Mouse (Mus musculus): ENCODE data around the gene Gzmk. TPM values are rescaled to one million over a fixed set of nuclear protein-coding genes. Genes with fewer than 3 reads are reported as not detected.
"Not testable (repeated sequence)": the region's sequence is repeated elsewhere in the genome, so short reads cannot be mapped to it uniquely, and the experiment has no call there.

Gzmk gene
- polyA plus RNA-seq (2015; fragmentation: Nextera tagmentation; extraction: Ambion mirVana): not detected in 2 replicates

DNA sequence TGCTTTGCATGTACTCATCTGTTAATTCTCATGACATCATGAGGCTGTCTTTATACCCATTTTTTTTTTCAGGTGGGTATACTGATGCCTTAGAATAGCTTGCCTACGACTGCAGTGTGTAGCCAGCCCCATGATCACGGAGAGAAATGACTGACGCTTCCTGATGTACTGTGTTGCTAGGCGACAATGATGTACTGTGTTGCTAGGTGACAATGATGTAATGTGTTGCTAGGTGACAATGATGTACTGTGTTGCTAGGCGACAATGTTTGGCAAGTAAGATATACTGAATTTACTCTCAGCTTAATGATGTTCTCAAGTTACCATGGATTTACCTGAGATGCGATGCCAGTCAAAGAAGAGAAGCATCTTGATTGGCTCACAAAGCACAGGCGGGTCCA lies at the start of gene Gzmk:
Gene Gzmk (minus strand): TSS at position 98 of the 400 bp plus-strand sequence.
- Histone ChIP-seq H3K36me3 (no peaks in the 10 kb centered on the region), H3K9ac (replicated peaks) (no peak within 1 kb of the TSS), H3K4me3 (replicated peaks) (no peak within 1 kb of the TSS), H3K27me3 (no peaks in the 10 kb centered on the region), H3K27ac (no peak within 1 kb of the TSS), H3K9me3 (no peaks in the 10 kb centered on the region), H3K4me1 (replicated peaks) (peaks cover 12% of the 10 kb centered on the region), H3K4me2 (replicated peaks) (no peak within 1 kb of the TSS)
- WGBS: 38% methylated on average over 7 of the region's 7 CpGs
- ATAC-seq: peak; percentile 92

DNA sequence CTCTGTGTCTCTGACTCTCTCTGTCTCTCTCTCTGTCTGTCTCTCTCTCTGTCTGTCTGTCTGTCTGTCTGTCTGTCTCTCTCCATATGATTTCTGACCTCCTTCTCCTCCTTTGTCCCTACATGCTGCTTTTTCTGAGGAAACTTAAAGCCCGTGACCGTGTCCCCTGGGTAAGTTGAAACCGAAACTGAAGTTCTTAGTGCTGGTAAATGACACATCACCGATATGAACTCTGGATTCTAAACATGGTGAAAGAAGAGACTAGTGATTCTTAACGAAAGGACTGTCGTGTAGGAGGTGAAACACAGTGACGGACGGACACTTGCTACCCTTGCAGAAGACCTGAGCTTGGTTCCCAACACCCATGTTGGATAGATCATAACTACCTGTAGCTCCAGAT lies 45.5 kb upstream of the Gzmk start:
- no peak for ATAC-seq
- Histone ChIP-seq H3K4me2 (replicated peaks) (no peak overlapping the region), H3K36me3 (no peaks in the 10 kb centered on the region), H3K27me3 (no peaks in the 10 kb centered on the region), H3K4me3 (replicated peaks) (no peak overlapping the region), H3K27ac (no peak overlapping the region), H3K4me1 (replicated peaks) (no peaks in the 10 kb centered on the region), H3K9me3 (no peaks in the 10 kb centered on the region), H3K9ac (replicated peaks) (no peak overlapping the region)
- 91% methylated on average over 8 of the region's 8 CpGs for WGBS

DNA sequence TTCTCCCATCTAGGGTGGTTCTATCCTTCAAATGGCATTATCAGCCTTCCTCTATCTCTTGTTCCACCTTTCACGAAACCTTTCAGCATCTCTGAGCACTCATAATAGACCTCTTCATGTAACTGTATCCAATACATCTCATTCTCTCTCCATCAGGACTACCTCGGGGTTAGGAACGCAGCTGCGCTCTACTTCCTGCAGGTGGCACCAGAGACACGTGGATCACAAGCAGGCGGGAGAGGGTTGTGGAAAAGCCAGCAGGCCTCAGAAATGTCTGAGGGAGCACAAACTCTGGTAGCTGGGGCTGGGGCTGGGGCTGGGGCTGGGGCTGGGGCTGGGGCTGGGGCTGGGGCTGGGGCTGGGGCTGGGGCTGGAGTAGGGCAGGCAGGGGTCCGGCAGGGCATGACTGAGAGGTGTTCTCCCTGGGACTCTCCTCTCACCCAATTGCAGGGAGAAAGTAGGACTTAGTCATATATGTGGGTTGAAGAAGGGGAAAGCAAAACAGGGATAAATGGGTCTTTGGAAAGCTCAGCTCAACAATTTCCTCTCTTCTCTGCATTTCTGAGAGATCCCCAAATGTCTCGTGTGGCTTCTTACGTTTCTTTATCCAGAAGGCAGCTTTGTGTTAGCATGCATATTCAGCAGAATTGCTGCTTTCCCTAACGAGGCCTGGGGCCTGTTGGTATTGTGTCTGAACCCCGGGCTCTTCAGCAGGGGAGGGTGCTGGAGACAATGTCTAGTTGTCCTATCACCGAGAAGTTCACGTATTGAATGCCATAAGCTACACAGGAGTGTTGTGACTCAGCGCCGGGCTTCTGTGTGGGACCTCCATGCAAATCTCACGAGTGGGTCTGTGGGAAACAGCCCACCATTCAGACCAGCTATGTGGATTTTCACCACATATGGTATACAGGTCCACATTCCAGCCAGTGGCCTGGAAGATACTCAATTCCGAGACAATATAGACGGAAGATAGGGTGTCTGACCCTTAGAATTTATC lies 44.4 kb upstream of the Gzmk start:
- Histone ChIP-seq H3K4me2 (replicated peaks) (no peak overlapping the region), H3K9me3 (no peaks in the 10 kb centered on the region), H3K27me3 (no peaks in the 10 kb centered on the region), H3K4me1 (replicated peaks) (no peaks in the 10 kb centered on the region), H3K4me3 (replicated peaks) (no peak overlapping the region), H3K27ac (no peak overlapping the region), H3K36me3 (no peaks in the 10 kb centered on the region), H3K9ac (replicated peaks) (no peak overlapping the region)
- 44% methylated on average over 18 of the region's 18 CpGs for WGBS
- peak; percentile 82 for ATAC-seq

DNA sequence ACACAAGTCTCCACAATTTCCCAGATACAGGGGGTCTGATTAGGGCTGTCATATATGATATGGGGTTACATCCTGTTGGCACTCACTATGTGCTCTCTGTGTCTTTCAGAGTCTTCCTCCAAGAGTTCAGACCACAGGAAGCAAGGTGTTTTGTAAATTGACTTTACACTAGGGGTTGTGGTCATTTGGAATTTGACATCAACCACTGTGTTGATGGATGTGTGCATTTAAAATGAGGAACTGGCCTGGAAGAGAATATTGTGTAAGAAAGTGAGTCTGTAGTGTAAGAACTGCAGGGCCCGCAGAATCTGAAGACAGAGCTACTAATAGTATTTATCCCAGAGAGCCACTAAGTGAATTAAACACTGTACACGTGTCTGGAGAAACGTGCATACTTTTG lies 41.5 kb upstream of the Gzmk start:
- WGBS: 73% methylated on average over 3 of the region's 3 CpGs
- H3K9ac ChIP-seq (replicated peaks): no peak overlapping the region
- no peak overlapping the region for H3K4me3 ChIP-seq (replicated peaks)
- H3K27me3 ChIP-seq: no peaks in the 10 kb centered on the region
- no peaks in the 10 kb centered on the region for H3K36me3 ChIP-seq
- no peak for ATAC-seq
- no peaks in the 10 kb centered on the region for H3K9me3 ChIP-seq
- H3K4me1 ChIP-seq (replicated peaks): no peaks in the 10 kb centered on the region
- H3K27ac ChIP-seq: no peak overlapping the region
- H3K4me2 ChIP-seq (replicated peaks): no peak overlapping the region

DNA sequence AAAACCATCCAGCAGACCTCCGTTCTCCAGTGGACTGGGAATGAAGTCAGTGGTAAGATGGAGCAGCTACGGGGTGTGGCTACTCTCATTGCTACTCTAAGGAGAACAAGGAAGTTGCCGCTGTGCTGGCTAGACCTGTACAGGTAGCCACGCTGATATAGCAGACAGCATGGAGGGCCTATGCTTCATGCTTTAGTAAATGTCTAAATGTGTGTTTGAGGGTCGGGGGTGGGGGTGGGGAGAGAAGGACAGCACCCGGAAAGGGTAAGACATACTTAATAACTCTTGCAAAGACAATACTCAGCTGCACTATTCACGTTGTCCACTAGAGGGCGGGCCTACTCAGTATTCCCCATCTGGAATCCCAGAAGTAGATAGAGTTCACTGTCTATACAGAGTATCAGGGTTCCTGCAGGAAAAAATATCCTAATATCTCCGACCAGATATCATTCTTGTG lies 40.8 kb upstream of the Gzmk start:
- no peaks in the 10 kb centered on the region for H3K27me3 ChIP-seq
- 33% methylated on average over 9 of the region's 9 CpGs for WGBS
- peak; percentile 57 for ATAC-seq
- H3K4me1 ChIP-seq (replicated peaks): no peaks in the 10 kb centered on the region
- no peaks in the 10 kb centered on the region for H3K9me3 ChIP-seq
- no peak overlapping the region for H3K9ac ChIP-seq (replicated peaks)
- no peak overlapping the region for H3K4me2 ChIP-seq (replicated peaks)
- no peaks in the 10 kb centered on the region for H3K36me3 ChIP-seq
- H3K27ac ChIP-seq: no peak overlapping the region
- no peak overlapping the region for H3K4me3 ChIP-seq (replicated peaks)

DNA sequence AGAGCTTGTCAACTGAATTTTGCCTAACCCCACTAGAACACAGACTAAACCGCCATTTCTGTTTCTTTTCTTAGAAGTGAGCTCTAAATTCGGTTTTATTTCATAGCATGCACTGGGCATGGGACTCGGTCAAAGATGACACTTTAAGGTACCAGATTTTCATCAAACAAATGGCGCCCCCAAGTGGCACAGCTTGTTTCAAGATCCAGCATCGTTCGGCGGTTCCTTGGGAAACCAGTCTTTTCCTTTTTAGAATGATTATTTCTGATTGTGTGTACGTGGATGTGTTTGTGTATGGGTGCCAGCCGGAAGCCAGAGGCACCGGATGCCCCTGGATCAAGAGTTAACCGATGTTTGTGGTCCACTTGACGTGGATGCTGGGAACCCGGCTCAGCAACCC lies 39.5 kb upstream of the Gzmk start:
- no peaks in the 10 kb centered on the region for H3K9me3 ChIP-seq
- H3K36me3 ChIP-seq: no peaks in the 10 kb centered on the region
- no peak overlapping the region for H3K4me2 ChIP-seq (replicated peaks)
- H3K27me3 ChIP-seq: no peaks in the 10 kb centered on the region
- no peaks in the 10 kb centered on the region for H3K4me1 ChIP-seq (replicated peaks)
- no peak overlapping the region for H3K4me3 ChIP-seq (replicated peaks)
- no peak overlapping the region for H3K9ac ChIP-seq (replicated peaks)
- H3K27ac ChIP-seq: no peak overlapping the region
- 27% methylated on average over 13 of the region's 13 CpGs for WGBS
- ATAC-seq: no peak

DNA sequence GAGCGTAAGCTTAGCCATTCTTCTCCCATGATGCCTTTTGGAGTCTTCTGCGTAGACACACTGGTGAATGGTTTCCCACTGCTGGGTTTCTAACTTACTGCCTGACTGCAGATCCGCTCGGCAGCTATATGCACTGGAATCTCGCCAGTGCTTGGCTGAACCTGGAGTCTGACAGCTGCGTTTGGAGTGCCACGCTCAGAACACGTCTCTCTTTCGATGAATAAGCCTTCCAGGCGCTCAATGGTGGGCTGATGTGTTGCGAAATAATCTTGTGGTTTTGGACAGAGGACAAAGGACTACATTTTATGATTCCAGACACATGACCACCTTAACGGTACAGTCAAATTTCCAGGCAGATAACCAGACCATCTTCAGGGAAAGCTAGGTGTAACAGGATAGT lies 37.1 kb upstream of the Gzmk start:
- Histone ChIP-seq H3K27ac (no peak overlapping the region), H3K9ac (replicated peaks) (no peak overlapping the region), H3K4me1 (replicated peaks) (no peaks in the 10 kb centered on the region), H3K9me3 (no peaks in the 10 kb centered on the region), H3K4me3 (replicated peaks) (no peak overlapping the region), H3K36me3 (no peaks in the 10 kb centered on the region), H3K27me3 (no peaks in the 10 kb centered on the region), H3K4me2 (replicated peaks) (no peak overlapping the region)
- ATAC-seq: no peak
- WGBS: 79% methylated on average over 12 of the region's 12 CpGs

DNA sequence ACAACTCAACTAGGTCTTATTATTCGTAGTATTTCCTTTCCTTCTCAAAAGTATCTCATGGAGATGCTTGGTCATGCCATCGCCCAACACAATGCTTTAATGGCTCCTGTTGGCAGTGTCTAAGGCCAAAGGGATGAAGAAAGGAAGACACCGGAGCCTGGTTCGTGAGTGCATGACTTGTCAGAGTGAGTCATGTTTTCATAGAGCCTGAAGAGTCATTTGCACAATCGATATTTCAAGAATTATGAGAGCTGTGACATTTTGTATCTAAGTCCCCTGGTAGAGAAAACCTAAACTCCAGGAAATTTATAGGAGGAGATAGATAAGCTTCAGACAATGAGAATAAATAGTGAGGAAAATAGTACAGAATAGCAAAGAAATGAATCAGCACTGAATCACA lies 33.5 kb upstream of the Gzmk start:
- H3K4me1 ChIP-seq (replicated peaks): no peaks in the 10 kb centered on the region
- H3K36me3 ChIP-seq: no peaks in the 10 kb centered on the region
- H3K27me3 ChIP-seq: no peaks in the 10 kb centered on the region
- H3K9ac ChIP-seq (replicated peaks): no peak overlapping the region
- no peak overlapping the region for H3K4me2 ChIP-seq (replicated peaks)
- H3K27ac ChIP-seq: no peak overlapping the region
- no peak overlapping the region for H3K4me3 ChIP-seq (replicated peaks)
- WGBS: 88% methylated on average over 5 of the region's 5 CpGs
- no peak for ATAC-seq
- H3K9me3 ChIP-seq: no peaks in the 10 kb centered on the region

DNA sequence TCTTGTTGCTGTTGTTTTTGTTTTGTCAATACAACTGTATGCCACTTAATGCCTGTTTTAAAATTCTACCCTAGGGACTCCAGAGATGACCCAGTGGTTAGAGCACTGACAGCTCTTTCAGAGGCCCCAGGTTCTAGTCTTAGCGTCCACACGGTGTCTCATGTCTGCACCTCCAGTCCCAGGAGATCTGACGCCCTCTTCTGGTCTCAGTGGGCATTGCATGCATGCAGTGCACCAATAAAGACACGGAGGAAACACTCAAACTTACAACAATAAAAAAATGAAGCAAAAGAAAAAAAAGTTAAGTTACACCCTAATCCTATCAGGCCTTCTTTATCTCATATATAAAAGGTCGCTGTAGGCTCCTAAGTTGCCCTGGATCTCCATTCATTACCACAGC lies 31.5 kb upstream of the Gzmk start:
- no peaks in the 10 kb centered on the region for H3K27me3 ChIP-seq
- no peaks in the 10 kb centered on the region for H3K36me3 ChIP-seq
- 50% methylated on average over 5 of the region's 5 CpGs for whole genome bisulfite sequencing
- no peaks in the 10 kb centered on the region for H3K9me3 ChIP-seq
- no peak overlapping the region for H3K4me3 ChIP-seq (replicated peaks)
- H3K4me1 ChIP-seq (replicated peaks): no peaks in the 10 kb centered on the region
- ATAC-seq: no peak
- no peak overlapping the region for H3K9ac ChIP-seq (replicated peaks)
- no peak overlapping the region for H3K4me2 ChIP-seq (replicated peaks)
- H3K27ac ChIP-seq: no peak overlapping the region

DNA sequence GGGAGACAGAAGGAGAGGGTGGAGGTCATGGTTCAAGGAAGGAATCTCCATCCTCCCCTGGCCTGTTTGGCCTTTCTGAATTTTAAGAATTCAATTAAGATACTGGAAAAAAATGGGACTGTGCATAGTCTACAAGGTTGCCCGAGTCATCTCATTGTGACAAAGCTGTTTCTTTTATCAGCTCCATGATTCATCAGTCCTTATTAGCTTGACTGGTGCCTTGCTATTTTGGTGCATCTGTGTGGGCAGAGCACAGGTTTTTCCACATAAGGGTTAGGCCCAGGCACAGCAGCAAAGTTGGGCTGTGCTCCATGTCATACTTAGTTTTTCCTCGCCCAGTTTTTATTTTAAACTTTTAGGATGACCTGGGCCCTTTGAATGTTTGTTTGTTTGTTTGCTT lies 31.1 kb upstream of the Gzmk start:
- no peaks in the 10 kb centered on the region for H3K36me3 ChIP-seq
- no peak for ATAC-seq
- H3K4me1 ChIP-seq (replicated peaks): no peaks in the 10 kb centered on the region
- H3K4me2 ChIP-seq (replicated peaks): no peak overlapping the region
- H3K9ac ChIP-seq (replicated peaks): no peak overlapping the region
- H3K9me3 ChIP-seq: no peaks in the 10 kb centered on the region
- H3K27me3 ChIP-seq: no peaks in the 10 kb centered on the region
- no peak overlapping the region for H3K4me3 ChIP-seq (replicated peaks)
- WGBS: 94% methylated on average over 2 of the region's 2 CpGs
- no peak overlapping the region for H3K27ac ChIP-seq

DNA sequence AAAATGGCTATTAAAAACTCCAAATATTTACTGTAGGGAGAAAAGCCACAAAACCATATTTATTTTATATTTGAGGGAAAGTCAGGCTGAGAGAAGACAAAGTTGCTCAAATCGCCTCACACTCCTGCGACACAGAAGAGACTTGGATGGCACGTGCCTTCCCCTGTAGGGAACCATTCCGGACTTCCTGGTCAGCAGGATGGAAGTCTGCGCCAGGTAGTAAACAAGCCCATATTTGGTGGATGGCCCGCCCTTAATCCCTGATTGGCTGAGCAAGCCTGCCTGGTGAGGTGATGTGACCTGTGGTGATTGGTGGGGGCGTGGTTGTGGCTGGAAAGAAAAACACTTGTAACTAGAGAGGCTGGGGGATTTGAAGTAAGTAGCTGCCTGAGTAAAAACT lies 26.9 kb upstream of the Gzmk start:
- not testable (repeated sequence) for H3K9ac ChIP-seq (replicated peaks); H3K27me3 ChIP-seq; ATAC-seq; H3K27ac ChIP-seq; H3K4me3 ChIP-seq (replicated peaks); H3K4me1 ChIP-seq (replicated peaks); H3K4me2 ChIP-seq (replicated peaks); H3K9me3 ChIP-seq; H3K36me3 ChIP-seq
- 89% methylated on average over 7 of the region's 7 CpGs for WGBS

DNA sequence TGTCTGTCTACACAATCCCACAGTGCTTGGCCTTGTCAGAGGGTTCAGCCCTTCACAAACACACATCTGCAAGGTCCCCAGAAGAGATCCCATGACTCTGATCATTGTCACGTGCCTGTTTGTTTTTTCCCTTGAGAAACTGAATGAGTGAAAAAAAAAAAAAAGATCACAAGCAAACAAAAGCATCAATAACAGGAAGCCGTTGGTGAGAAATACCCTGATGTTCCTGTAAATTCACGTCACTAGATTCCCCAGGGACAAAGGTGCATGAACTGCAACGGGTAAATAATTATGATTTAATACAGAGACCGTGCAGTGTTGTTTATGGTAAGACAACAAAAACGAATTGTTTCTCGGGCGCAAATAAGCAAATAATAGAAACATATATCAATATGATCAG lies 19.3 kb upstream of the Gzmk start:
- WGBS: 80% methylated on average over 8 of the region's 8 CpGs
- ATAC-seq: no peak

DNA sequence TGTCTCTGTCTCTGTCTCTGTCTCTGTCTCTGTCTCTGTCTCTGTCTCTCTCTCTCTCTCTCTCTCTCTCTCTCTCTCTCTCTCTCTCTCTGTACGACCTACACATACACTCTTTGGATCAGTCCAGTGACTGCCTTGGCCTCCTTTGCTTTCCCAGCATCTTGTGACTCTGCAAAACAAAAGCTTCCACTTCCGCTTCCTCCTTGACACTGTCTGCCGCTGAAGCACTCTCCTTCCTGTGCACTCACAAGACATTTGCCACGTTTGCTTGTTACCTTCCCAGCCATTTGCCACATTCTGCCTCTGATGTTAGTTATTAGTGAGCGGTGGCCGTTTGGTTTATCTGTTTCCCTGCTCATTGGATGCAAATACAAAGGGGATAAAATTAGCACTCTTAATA lies 16.4 kb upstream of the Gzmk start:
- WGBS: 61% methylated on average over 6 of the region's 6 CpGs
- Histone ChIP-seq H3K4me2 (replicated peaks) (no peak overlapping the region), H3K9me3 (no peaks in the 10 kb centered on the region), H3K27ac (no peak overlapping the region), H3K36me3 (no peaks in the 10 kb centered on the region), H3K27me3 (no peaks in the 10 kb centered on the region), H3K9ac (replicated peaks) (no peak overlapping the region), H3K4me1 (replicated peaks) (no peaks in the 10 kb centered on the region), H3K4me3 (replicated peaks) (no peak overlapping the region)
- ATAC-seq: no peak

More for the DNA sequence above, 19.3 kb upstream of the Gzmk start:
- H3K9me3 ChIP-seq: no peaks in the 10 kb centered on the region
- H3K4me3 ChIP-seq (replicated peaks): no peak overlapping the region
- H3K4me1 ChIP-seq (replicated peaks): no peaks in the 10 kb centered on the region
- H3K9ac ChIP-seq (replicated peaks): no peak overlapping the region
- H3K36me3 ChIP-seq: no peaks in the 10 kb centered on the region
- H3K4me2 ChIP-seq (replicated peaks): no peak overlapping the region
- no peaks in the 10 kb centered on the region for H3K27me3 ChIP-seq
- H3K27ac ChIP-seq: no peak overlapping the region

Measured in midbrain, embryonic 13.5 days (tissue).